In genomic region chr15:97776514-97776913, GRCm38 (mm10) we compare ENCODE assay signal across 10 mouse cellular contexts. TPM values are rescaled to one million over a fixed set of nuclear protein-coding genes. Genes with fewer than 3 reads are reported as not detected.
A peak's percentile ranks its signal among the peaks of the same experiment; 100 is the strongest.
DNase-seq lines count a peak whose midpoint lies in the region; ATAC-seq and TF ChIP-seq lines count a peak whose summit lies in the region.
"Had no signal": no experiment of that assay in that cellular context is flagged by ENCODE, and none has a peak within 500 bp of the region (broad histone marks: within the 10 kb centered on the region; RNA-seq: fewer than 3 reads in every experiment).

No protein-coding gene starts in this region.

- intact Hi-C loops in left cerebral cortex, postnatal 25 days (cut with DNase I): loop anchor here (1.0 kb wide), 1 partner anchor 58 kb away; no protein-coding TSS in a partner anchor

- no peak overlapping the region for H3K4me3 ChIP-seq in embryonic fibroblast, embryonic 13.5 days (ENCODE audit: insufficient read depth, low read length)
- H3K4me3 ChIP-seq in midbrain, embryonic 14.5 days (replicated peaks; ENCODE audit: low read depth, low read length): no peak overlapping the region
- H3K4me3 ChIP-seq: embryonic facial prominence, embryonic 13.5 days; limb, embryonic 15.5 days had no signal

- peaks cover 28% of the 10 kb centered on the region for H3K4me1 ChIP-seq in embryonic fibroblast, embryonic 13.5 days (ENCODE audit: control insufficient read depth, insufficient read depth, low read length)
- H3K4me1 ChIP-seq in midbrain, embryonic 14.5 days (ENCODE audit: control insufficient read depth, insufficient read depth, low read length): no peaks in the 10 kb centered on the region

- 0 out of 2 replicates have a peak, but pooled peaks cover 3% of the 10 kb centered on the region for H3K27me3 ChIP-seq in midbrain, embryonic 14.5 days (ENCODE audit: control insufficient read depth, insufficient read depth, low read length)
- H3K27me3 ChIP-seq: embryonic facial prominence, embryonic 13.5 days; limb, embryonic 15.5 days had no signal

- H3K9ac ChIP-seq in midbrain, embryonic 14.5 days (replicated peaks; ENCODE audit: low read length): no peak overlapping the region
- H3K9ac ChIP-seq: embryonic facial prominence, embryonic 13.5 days; limb, embryonic 15.5 days had no signal

- no peak overlapping the region for H3K4me2 ChIP-seq in midbrain, embryonic 14.5 days (ENCODE audit: low read length)
- H3K4me2 ChIP-seq: embryonic facial prominence, embryonic 13.5 days; limb, embryonic 15.5 days had no signal

- no peak overlapping the region for H3K27ac ChIP-seq in embryonic fibroblast, embryonic 13.5 days (ENCODE audit: insufficient read depth, low read length)
- H3K27ac ChIP-seq in midbrain, embryonic 14.5 days (replicated peaks; ENCODE audit: low read depth, low read length): no peak overlapping the region
- H3K27ac ChIP-seq: embryonic facial prominence, embryonic 13.5 days; limb, embryonic 15.5 days had no signal

- no peak for ATAC-seq in midbrain, embryonic 14.5 days (ENCODE audit: low FRiP score, low TSS enrichment)

- peak; percentile 80 for TF ChIP-seq CTCF in embryonic fibroblast, embryonic 13.5 days (IDR thresholded peaks at IDR 0.05; ENCODE audit: borderline replicate concordance, insufficient read depth, low read length)

- no peaks in the 10 kb centered on the region for H3K9me3 ChIP-seq in midbrain, embryonic 14.5 days (ENCODE audit: control insufficient read depth, low read length)
- H3K9me3 ChIP-seq: embryonic facial prominence, embryonic 13.5 days; limb, embryonic 15.5 days had no signal

- H3K36me3 ChIP-seq in midbrain, embryonic 14.5 days (ENCODE audit: control insufficient read depth, insufficient read depth, low read length): no peaks in the 10 kb centered on the region
- H3K36me3 ChIP-seq: embryonic facial prominence, embryonic 13.5 days; limb, embryonic 15.5 days had no signal

- no peak for TF ChIP-seq POLR2A in embryonic fibroblast, embryonic 13.5 days (IDR thresholded peaks at IDR 0.05; ENCODE audit: low read depth, low read length)

- peak; percentile 75 for DNase-seq in ovary, postnatal 36 days (ENCODE audit: low spot score)
- no peak for DNase-seq in ovary, adult 18-20 months (ENCODE audit: low spot score)
- DNase-seq in adrenal gland, postnatal 10 days: peak; percentile 89
- DNase-seq in heart, postnatal 4 days: peak; percentile 87
- DNase-seq in left cerebral cortex, postnatal 25 days (ENCODE audit: low spot score in 2 of 2): peak; percentile 73 to 81
- peak; percentile 75 for DNase-seq in midbrain, embryonic 14.5 days
- peak; percentile 80 for DNase-seq in thymus, postnatal 0 days (ENCODE audit: low spot score)

- WGBS in midbrain, embryonic 14.5 days: 9% methylated on average over 8 of the region's 8 CpGs

RNA-seq across cellular contexts. Expression of gene Slc48a1, which starts 1.8 kb away (rescaled TPM):
- total RNA-seq in adrenal gland, postnatal 10 days (2021): 10 to 100 TPM; 66.1 to 78.6 TPM
- 136 and 167 TPM in 2 replicates for polyA plus RNA-seq in embryonic fibroblast, embryonic 13.5 days (2011; ENCODE audit: insufficient read length, low read depth, missing spikeins)
- total RNA-seq in heart, postnatal 4 days (2021): 10 to 100 TPM; 58.7 to 59.2 TPM
- total RNA-seq in left cerebral cortex, postnatal 25 days (2021): 100 to 1,000 TPM; 181 to 190 TPM
- 72.9 and 100 TPM in 2 replicates for polyA plus RNA-seq in midbrain, embryonic 14.5 days (2014; fragmentation: Nextera tagmentation; extraction: Ambion mirVana)
- 44.5 and 48.3 TPM in 2 replicates for polyA plus RNA-seq in thymus, postnatal 0 days (2015; fragmentation: Nextera tagmentation; extraction: Ambion mirVana)

RNA-seq across cellular contexts. Expression of gene Rapgef3, which starts 8.7 kb away (rescaled TPM):
- total RNA-seq in adrenal gland, postnatal 10 days (2021): 10 to 100 TPM; 22.1 to 24.2 TPM
- 6.6 and 10.8 TPM in 2 replicates for polyA plus RNA-seq in embryonic fibroblast, embryonic 13.5 days (2011; ENCODE audit: insufficient read length, low read depth, missing spikeins)
- 10 to 100 TPM; 32.7 to 33.4 TPM for total RNA-seq in heart, postnatal 4 days (2021)
- 10 to 100 TPM; 33.1 to 35.1 TPM for total RNA-seq in left cerebral cortex, postnatal 25 days (2021)
- 7.2 and 8.8 TPM in 2 replicates for polyA plus RNA-seq in midbrain, embryonic 14.5 days (2014; fragmentation: Nextera tagmentation; extraction: Ambion mirVana)
- polyA plus RNA-seq in thymus, postnatal 0 days (2015; fragmentation: Nextera tagmentation; extraction: Ambion mirVana): 61.7 and 72.6 TPM in 2 replicates

RNA-seq across cellular contexts. Expression of gene Endou, which starts 45.4 kb away (rescaled TPM):
- 1 to 10 TPM; 1.1 to 1.2 TPM for total RNA-seq in adrenal gland, postnatal 10 days (2021)
- polyA plus RNA-seq in embryonic fibroblast, embryonic 13.5 days (2011; ENCODE audit: insufficient read length, low read depth, missing spikeins): not detected in 2 replicates
- 1 to 10 TPM; 3.5 to 4.6 TPM for total RNA-seq in heart, postnatal 4 days (2021)
- 1 to 10 TPM; 2.3 to 2.7 TPM for total RNA-seq in left cerebral cortex, postnatal 25 days (2021)
- polyA plus RNA-seq in midbrain, embryonic 14.5 days (2014; fragmentation: Nextera tagmentation; extraction: Ambion mirVana): 0.14 TPM in 1 of 2 replicates, not detected in the other
- polyA plus RNA-seq in thymus, postnatal 0 days (2015; fragmentation: Nextera tagmentation; extraction: Ambion mirVana): 159 and 186 TPM in 2 replicates
